Mouse (Mus musculus): ENCODE results near the gene Stag1. TPM values are rescaled to one million over a fixed set of nuclear protein-coding genes. Genes with fewer than 3 reads are reported as not detected.

The Stag1 gene
- polyA plus RNA-seq, 1 experiment from 2014 or later = 23.9 TPM

DNA sequence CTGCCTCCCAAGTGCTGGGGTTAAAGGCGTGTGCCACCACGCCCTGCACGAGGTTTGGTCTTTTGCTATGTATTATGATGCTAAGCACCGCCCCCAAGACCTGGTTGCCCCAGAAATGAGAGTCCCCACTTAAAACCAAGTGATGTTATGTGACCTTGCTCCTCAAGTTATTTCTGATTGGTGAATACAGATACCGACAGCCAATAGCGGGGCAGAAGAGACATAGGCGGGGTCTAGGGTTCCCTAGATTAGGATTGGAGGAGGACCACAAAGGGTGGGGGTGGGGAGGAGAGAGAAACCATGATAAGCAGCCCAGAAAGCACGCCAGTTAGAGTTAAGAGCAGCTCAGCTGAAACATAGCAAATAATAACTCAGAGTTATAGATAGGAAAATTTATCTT is 405.2 kb downstream of the Stag1 start:
- peaks cover 10% of the 10 kb centered on the region; the same call in 1 of the 2 replicates for H3K9me3 ChIP-seq (replicated peaks; ENCODE audit: control insufficient read depth, low read length)
- no peak overlapping the region for H3K27ac ChIP-seq (ENCODE audit: low read length)
- H3K9ac ChIP-seq (ENCODE audit: low read length) = no peak overlapping the region
- peaks cover 15% of the 10 kb centered on the region for H3K36me3 ChIP-seq (ENCODE audit: control insufficient read depth, insufficient read depth)
- H3K4me3 ChIP-seq (ENCODE audit: low read length) = no peak overlapping the region
- no peaks in the 10 kb centered on the region for H3K4me1 ChIP-seq (ENCODE audit: control insufficient read depth, insufficient read depth, low read length)
- no peak overlapping the region for H3K4me2 ChIP-seq (ENCODE audit: low read depth, low read length)
- ATAC-seq (replicated peaks; ENCODE audit: extremely low read depth, insufficient read depth, low FRiP score) = no peak
- no peaks in the 10 kb centered on the region for H3K27me3 ChIP-seq (ENCODE audit: control insufficient read depth, insufficient read depth, low read length)
- WGBS = 92% methylated on average over 8 of the region's 8 CpGs

DNA sequence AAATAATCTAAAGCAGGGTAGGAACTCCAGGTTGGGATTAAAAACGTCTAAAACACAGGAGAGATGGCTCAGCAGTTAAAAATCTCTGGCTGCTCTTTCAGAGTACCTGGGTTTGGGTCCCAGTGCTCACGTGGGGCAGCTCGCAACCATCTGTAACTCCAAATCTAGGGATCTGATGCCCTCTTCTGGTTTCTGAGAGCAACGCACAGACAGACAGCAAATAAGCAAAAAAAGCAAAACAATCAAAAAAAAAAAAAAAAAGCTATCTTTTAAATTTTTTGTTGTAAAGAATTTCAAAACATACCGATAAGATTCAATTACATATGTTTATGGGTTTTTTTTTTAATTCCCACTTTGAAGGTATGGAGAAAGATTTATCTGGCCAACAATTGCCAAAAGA is 405.7 kb downstream of the Stag1 start:
- Histone ChIP-seq H3K4me1 (ENCODE audit: control insufficient read depth, insufficient read depth, low read length) (no peaks in the 10 kb centered on the region), H3K4me2 (ENCODE audit: low read depth, low read length) (no peak overlapping the region), H3K9ac (ENCODE audit: low read length) (no peak overlapping the region), H3K27ac (ENCODE audit: low read length) (no peak overlapping the region), H3K4me3 (ENCODE audit: low read length) (no peak overlapping the region), H3K36me3 (ENCODE audit: control insufficient read depth, insufficient read depth) (peaks cover 12% of the 10 kb centered on the region), H3K9me3 (replicated peaks; ENCODE audit: control insufficient read depth, low read length) (peaks cover 10% of the 10 kb centered on the region; the same call in 1 of the 2 replicates), H3K27me3 (ENCODE audit: control insufficient read depth, insufficient read depth, low read length) (no peaks in the 10 kb centered on the region)
- WGBS = 92% methylated on average over 5 of the region's 5 CpGs
- no peak for ATAC-seq (replicated peaks; ENCODE audit: extremely low read depth, insufficient read depth, low FRiP score)

DNA sequence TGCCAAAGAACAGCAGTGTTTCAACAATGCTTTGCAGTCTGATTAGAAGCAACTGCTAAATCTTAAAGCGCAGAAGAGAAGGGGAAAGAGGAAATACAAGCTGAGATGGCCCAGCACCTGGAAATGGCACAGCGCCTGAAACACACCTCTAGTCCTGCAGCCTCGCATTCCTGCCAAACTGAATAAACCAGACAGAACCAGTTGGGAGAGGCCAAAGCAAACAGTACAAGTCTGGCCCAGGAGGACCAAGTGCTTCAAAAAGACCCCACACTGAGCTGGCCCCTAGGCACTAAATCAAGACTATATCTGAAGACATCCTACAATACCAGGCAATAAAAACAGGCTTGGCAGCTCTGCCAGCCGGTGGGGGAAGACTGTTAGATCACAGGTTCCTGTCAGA is 408.3 kb downstream of the Stag1 start:
- no peak for ATAC-seq (replicated peaks; ENCODE audit: extremely low read depth, insufficient read depth, low FRiP score)
- Histone ChIP-seq H3K4me1 (ENCODE audit: control insufficient read depth, insufficient read depth, low read length) (no peaks in the 10 kb centered on the region), H3K4me3 (ENCODE audit: low read length) (no peak overlapping the region), H3K27me3 (ENCODE audit: control insufficient read depth, insufficient read depth, low read length) (no peaks in the 10 kb centered on the region), H3K27ac (ENCODE audit: low read length) (no peak overlapping the region), H3K36me3 (ENCODE audit: control insufficient read depth, insufficient read depth) (peaks cover 4% of the 10 kb centered on the region; the same call in 1 of the 2 replicates), H3K4me2 (ENCODE audit: low read depth, low read length) (no peak overlapping the region), H3K9ac (ENCODE audit: low read length) (no peak overlapping the region), H3K9me3 (replicated peaks; ENCODE audit: control insufficient read depth, low read length) (peaks cover 10% of the 10 kb centered on the region; the same call in 1 of the 2 replicates)
- WGBS = 67% methylated on average over 4 of the region's 4 CpGs

Other genes with a start within 250 kb of the Stag1 start
- gene Il20rb, start 111.0 kb upstream of the Stag1 start, polyA plus RNA-seq (2015; fragmentation: Nextera tagmentation; extraction: Ambion mirVana) = 0.92 and 2.2 TPM in 2 replicates
- 57.5 and 66.3 TPM in 2 replicates for gene Nck1, start 51.7 kb upstream of the Stag1 start, polyA plus RNA-seq (2015; fragmentation: Nextera tagmentation; extraction: Ambion mirVana)
- 9.6 and 11.2 TPM in 2 replicates for gene Slc35g2, start 26.7 kb upstream of the Stag1 start, polyA plus RNA-seq (2015; fragmentation: Nextera tagmentation; extraction: Ambion mirVana)

Data from heart, embryonic 16.5 days (tissue).